Mouse (Mus musculus): ENCODE data around the gene Acat1. TPM values are rescaled to one million over a fixed set of nuclear protein-coding genes. Genes with fewer than 3 reads are reported as not detected.
A peak's percentile ranks its signal among the peaks of the same experiment; 100 is the strongest.

Acat1 gene
- total RNA-seq (2021) = 100 to 1,000 TPM; 135 to 164 TPM
- long read RNA-seq, experiment 1, transcript Acat1-201 (12 exons, 3,405 nt) = major isoform, 235 of 278 reads
- long read RNA-seq, experiment 1, partial matches to known transcripts = 15 of 278 reads
- long read RNA-seq, experiment 1, other reads (novel, unspliced or antisense) = 28 of 278 reads
- long read RNA-seq, experiment 2, transcript Acat1-201 (12 exons, 3,405 nt) = major isoform, 160 of 191 reads
- long read RNA-seq, experiment 2, partial matches to known transcripts = 7 of 191 reads
- long read RNA-seq, experiment 2, other reads (novel, unspliced or antisense) = 24 of 191 reads

GRCm38 (mm10) chr9:53609968-53610781 is at the start of gene Acat1:
Gene Acat1, minus strand, starts transcription at chr9:53610382.
- DNase-seq (ENCODE audit: low spot score) = peak; percentile 95

DNA sequence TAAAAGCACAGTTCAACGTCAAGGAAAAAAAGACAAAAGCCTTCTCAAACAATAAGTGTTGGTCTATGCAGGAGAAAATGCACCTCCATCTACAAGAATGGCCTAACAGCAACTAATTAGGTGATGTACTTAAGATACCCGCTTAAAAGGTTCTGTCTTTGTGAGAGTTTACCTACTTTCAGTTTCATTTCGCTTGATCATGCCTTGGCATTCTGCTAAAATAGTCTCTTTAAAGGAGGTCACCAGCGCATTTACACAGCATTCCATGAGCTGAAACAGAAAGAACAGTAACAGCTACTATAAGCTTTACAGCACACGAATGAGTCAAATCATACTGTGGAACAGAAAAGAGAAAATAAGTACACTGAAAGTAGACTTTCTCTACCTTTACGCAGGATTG is 24.6 kb upstream of the Acat1 start:
- no peak for DNase-seq (ENCODE audit: low spot score)

- no peak for DNase-seq (ENCODE audit: low spot score)
These were observed 5.1 kb upstream of the Acat1 start for GRCm38 (mm10) chr9:53615246-53615645.

DNA sequence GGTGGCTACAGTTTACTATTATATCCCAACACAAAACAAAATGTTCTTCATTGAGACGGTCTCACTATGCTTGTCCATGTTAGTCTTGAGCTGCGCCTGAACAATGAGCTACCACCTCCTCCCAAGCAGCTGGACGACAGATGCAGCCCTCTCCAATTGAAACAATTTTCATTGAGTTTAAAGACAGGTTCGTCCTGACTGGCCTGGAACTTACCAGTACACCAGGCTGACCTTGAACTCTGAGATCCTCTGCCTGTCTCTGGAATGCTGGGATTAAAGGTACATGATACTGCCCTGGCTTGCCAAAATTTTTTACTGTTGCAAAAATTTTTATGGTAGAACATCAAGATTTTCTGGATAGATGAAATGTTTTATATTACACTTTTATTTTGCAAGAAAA is 4.1 kb upstream of the Acat1 start:
- no peak for DNase-seq (ENCODE audit: low spot score)

- DNase-seq (ENCODE audit: low spot score) = no peak
These were observed 745 bp downstream of the Acat1 start for GRCm38 (mm10) chr9:53609306-53609967.

DNA sequence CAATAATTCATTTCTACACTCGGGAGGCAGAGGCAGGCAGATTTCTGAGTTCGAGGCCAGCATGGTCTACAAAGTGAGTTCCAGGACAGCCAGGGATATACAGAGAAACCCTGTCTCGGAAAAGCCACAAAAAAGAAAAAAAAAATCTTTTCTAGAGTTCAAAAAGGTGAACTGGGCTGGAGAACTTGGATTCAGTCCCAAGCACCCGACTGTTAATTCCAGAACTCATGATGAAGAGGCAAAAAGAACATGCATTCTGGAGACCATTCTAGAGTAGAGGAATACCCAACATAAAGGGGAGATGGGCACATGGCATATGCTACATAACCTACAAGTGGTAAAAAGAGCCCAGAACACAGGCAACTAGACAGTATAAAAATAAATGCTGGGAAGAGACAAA is 2.4 kb downstream of the Acat1 start:
- no peak for DNase-seq (ENCODE audit: low spot score)

DNA sequence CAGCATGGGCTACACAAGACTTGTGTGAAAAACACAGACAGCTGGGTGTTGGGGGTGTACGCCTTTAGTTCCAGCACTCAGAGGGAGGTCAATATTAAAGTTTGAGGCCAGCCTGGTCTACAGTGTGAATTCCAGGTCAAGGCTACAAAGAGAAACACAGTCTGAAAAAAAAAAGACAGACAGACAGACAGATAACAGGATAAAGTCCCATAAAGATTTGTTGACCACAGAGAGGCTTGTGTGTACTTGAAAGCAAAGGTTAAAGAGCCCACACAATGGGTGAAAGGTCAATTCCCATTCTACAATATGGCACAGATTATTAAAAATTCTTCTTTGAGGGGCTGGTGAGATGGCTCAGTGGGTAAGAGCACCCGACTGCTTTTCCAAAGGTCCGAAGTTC is 3.0 kb downstream of the Acat1 start:
- no peak for DNase-seq (ENCODE audit: low spot score)

- no peak for DNase-seq (ENCODE audit: low spot score)
These were observed 5.2 kb downstream of the Acat1 start for GRCm38 (mm10) chr9:53604954-53605353.

- no peak for DNase-seq (ENCODE audit: low spot score)
These were observed 6.3 kb downstream of the Acat1 start for GRCm38 (mm10) chr9:53603849-53604248.

GRCm38 (mm10) chr9:53603384-53603783 is 6.8 kb downstream of the Acat1 start:
- peak; percentile 12 for DNase-seq (ENCODE audit: low spot score)

DNA sequence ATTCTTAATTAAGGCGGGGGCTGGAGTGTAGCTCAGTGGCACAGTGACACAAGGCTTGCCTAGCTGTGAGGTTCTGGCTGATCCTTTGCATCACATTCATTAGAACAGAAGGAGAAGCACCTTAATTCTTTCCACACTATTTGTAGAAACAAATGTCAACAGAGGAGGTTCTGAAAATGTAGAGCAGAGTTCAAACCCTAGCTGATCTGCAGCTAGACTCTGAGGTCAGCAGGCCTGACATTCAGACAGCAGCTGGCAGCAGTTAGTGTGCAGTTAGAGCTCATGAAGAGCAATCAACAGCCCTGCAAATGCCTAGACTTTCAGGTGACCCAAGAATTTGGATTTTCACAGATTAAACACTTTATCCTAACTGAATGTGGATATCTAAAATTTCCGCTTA is 8.6 kb downstream of the Acat1 start:
- DNase-seq (ENCODE audit: low spot score) = no peak

DNA sequence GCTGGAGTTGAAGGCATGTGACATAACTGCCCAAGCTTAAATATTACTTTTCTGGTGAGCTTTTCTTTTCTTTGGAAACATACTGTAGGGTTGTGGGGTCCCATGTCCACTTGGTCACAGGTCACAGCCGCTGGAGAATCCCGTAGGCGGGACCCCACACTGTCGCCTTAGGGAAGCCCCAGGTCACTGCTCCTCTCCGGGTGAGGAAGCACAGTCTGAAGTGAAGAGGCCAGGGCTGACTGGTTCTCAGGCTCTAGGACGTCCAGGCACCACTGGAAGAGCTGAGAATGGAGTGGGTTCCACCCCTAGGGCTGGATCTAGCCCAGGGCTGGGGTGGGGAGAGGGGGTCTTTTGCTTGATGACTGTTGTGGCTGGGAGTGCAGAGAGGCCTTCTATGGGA is 11.6 kb downstream of the Acat1 start:
- DNase-seq (ENCODE audit: low spot score) = no peak

DNA sequence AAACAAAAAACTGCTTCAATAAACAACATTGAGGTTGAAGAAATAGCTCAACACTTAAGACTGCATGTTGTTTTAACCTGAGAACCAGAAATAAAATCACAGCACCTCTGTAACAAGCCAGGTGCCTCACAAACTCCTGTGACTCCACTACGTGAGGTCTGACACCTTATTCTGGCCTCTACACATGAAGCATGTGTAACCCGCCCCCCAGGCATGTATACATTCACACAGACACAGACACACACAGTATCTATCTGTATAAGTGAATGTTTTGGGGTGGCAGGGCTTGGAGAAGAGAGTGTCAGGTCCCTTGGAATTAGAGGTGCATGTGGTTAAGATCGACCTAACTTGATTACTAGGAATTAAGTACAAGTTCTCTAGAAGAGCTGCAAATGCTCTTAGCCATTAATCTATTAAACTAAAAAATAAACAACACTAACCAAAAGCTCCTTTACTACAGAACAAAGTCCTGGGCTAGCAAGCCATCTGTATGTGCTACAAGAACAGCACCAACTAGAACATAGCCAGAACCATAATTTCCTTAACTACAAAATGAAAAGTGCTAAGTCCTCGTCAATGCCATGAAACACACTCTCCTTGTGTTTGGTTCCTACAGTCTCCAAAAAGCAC is 13.1 kb downstream of the Acat1 start:
- no peak for DNase-seq (ENCODE audit: low spot score)

DNA sequence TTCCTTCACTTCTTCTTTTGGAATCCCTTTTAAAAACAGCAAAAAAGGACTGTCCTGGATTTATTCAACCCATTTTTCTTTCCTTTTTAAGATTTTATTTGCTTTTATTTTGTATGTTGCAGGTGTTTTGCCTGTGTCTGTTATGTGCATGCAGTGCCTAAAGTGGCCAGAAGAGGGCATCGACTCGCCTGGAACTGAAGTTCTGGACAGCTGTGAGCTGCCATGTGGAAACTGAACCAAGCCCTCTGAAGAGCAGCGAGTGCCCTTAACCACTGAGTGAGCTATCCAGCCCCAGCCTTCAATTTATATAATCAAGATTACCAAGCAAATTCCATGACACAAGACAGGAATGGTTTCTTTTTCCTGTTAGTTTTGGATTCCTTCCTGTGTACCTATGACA is 15.4 kb downstream of the Acat1 start:
- peak; percentile 76 for DNase-seq (ENCODE audit: low spot score)

- no peak for DNase-seq (ENCODE audit: low spot score)
These were observed 28.3 kb downstream of the Acat1 start for GRCm38 (mm10) chr9:53581870-53582269.

GRCm38 (mm10) chr9:53575721-53576120 is 34.5 kb downstream of the Acat1 start:
- no peak for DNase-seq (ENCODE audit: low spot score)

GRCm38 (mm10) chr9:53572516-53573307 is 37.5 kb downstream of the Acat1 start:
- DNase-seq (ENCODE audit: low spot score) = peak; percentile 54

DNA sequence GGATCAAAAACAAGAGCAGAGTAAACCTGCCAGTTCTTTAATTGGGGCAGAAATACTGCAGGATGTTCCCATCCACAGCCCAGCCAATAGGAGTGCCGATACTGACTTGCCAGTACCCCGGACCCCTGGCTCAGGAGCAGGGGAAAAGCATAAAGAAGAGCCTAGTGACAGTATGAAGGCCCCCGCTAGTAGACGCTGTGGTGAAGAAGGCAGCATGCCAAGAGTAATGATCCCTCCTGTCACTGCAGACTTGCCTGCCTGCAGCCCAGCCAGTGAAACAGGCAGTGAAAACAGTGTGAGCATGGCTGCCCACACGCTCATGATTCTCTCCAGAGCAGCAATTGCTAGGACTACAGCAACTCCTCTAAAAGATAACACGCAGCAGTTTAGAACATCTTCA is 39.5 kb downstream of the Acat1 start:
- DNase-seq (ENCODE audit: low spot score) = no peak

- no peak for DNase-seq (ENCODE audit: low spot score)
These were observed 72.7 kb downstream of the Acat1 start for GRCm38 (mm10) chr9:53537336-53537965.

- DNase-seq (ENCODE audit: low spot score) = peak; percentile 99
These were observed 73.4 kb downstream of the Acat1 start, which contains the start of the genes Atm and Npat for GRCm38 (mm10) chr9:53536558-53537320. Gene Atm, minus strand, starts transcription at chr9:53536740. Gene Npat, plus strand, starts transcription at chr9:53537047.

Measured in gastrocnemius, adult 18-20 months (tissue).